Mouse (Mus musculus): ENCODE data around the gene Lpo. TPM values are rescaled to one million over a fixed set of nuclear protein-coding genes. Genes with fewer than 3 reads are reported as not detected.

The Lpo gene
- not detected in 2 replicates for polyA plus RNA-seq (2012; rRNA removed)

GRCm38 (mm10) chr11:87828239-87828900, at the start of gene Lpo:
Gene Lpo, minus strand, starts transcription at chr11:87828289.

GRCm38 (mm10) chr11:87875436-87875835, 47.3 kb upstream of the Lpo start, which contains the start of gene Epx:
Gene Epx, minus strand, starts transcription at chr11:87875536.

DNA sequence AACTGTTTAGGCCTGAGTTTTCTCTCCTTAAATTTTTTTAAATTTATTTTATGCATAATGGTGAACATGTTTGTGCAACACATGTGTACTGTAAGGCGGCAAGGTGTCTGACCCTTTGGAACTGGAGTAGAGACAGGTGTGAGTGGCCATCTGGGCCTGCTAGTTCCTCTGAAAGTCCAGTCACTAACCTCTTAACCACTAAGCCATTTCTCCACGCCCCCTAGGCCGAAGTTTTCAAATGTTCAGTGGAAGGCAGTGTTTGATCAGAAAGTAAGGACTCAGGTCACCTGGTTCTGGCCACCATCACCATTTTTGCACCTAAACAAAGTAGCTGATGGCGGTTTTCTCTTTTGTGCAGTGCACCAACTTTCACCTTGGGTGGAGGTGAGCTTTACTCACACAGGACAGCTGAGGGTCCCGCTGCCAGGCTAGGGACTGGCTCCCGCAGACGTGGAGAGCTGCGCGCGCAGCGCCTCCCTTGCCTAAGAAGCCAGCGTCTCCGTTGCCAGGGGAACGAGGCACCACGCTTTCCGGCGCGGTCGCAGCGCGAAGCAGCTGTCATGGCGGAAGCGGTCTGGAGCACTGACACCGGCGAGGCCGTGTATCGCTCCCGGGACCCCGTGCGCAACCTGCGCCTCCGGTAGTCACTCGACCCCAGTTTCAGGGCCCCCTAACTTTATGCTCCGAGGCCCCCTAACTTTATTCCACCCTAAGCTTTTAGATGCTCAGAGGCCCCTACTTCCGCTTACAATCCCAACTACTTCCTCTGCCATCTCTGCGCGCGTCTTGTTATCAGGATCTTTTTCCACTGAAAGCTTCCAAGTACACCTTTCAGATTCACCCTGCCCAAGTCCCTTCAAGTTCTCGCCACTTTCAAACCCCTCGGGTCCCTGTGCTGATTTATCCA, 24.9 kb upstream of the Lpo start, which contains the start of gene Mks1:
Gene Mks1 (plus strand): TSS at position 526 of the 907 bp plus-strand sequence.

DNA sequence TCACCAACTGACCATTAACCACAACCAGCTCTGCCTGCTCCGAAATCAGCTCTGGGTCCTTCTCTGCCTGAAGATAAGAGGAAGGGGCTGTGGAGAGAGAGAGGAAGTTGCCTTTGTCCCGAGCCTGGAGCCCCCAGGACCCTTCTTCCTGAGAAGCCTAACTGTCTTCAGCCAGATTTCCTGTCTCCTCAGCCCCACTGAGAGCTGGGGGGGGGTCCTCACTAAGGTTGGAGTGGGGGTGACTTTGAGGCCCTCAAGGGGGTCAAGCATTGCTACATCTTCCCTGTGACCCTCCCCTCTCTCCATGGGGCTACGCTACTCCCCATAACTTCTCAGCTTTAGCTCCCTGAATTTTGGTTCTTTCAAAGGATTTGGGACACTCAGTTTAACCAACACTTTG, 34.6 kb downstream of the Lpo start, which contains the start of gene Mpo:
Gene Mpo (plus strand): TSS at position 122 of the 400 bp plus-strand sequence.

DNA sequence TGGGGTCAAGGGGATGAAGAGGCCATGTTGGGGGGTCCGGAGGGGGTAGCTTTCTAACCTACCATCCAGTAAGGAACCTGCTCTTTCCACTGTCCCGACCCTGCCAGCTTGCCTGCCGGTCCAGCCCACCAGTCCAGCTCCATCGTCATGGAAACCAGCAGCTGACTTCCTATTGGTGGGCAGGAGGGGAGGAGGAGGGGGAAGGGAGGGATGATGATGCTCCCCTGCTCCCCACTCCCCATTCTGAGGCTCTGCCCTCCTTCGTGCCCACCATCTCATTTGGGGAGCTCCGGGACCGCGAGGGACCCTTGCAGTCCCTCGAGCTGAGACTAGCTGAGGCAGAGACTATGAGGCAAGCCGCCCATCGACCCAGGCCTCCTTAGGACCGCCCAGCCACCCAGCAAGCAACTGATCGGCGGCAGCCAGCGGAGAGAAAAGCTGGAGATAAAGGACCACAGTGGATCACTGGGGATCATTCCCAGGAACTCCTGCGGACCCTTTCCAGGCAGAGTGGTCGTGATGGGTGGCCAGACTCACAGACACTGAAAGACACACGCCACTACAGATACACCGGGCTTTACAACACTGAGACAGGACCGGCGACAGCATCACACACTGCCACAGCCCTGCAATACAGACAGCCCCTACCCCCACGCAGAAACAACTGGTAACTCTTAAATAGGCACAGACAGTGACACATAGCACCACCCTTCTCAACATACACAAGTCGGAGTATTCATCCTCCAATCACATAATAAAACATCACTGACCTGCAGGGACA, 67.6 kb downstream of the Lpo start, which contains the start of gene Tspoap1:
Gene Tspoap1 (plus strand): TSS at position 241 of the 781 bp plus-strand sequence.

Other genes with a start within 250 kb of the Lpo start
- 6.6 and 7.2 TPM in 2 replicates for gene Mtmr4, start 236.1 kb downstream of the Lpo start, polyA plus RNA-seq (2012; rRNA removed)
- 0.01 and 0.02 TPM in 2 replicates for gene Hsf5, start 211.1 kb downstream of the Lpo start, polyA plus RNA-seq (2012; rRNA removed)
- gene Rnf43, start 165.6 kb downstream of the Lpo start, polyA plus RNA-seq (2012; rRNA removed), result 4.0 and 5.3 TPM in 2 replicates
- gene Supt4a, start 90.7 kb downstream of the Lpo start, polyA plus RNA-seq (2012; rRNA removed), result 86.8 and 87.5 TPM in 2 replicates
- 3.8 and 4.7 TPM in 2 replicates for gene Tspoap1, start 67.7 kb downstream of the Lpo start, polyA plus RNA-seq (2012; rRNA removed)
- 129 and 195 TPM in 2 replicates for gene Mpo, start 34.7 kb downstream of the Lpo start, polyA plus RNA-seq (2012; rRNA removed)
- 2.4 and 3.0 TPM in 2 replicates for gene Mks1, start 24.9 kb upstream of the Lpo start, polyA plus RNA-seq (2012; rRNA removed)
- gene Epx, start 47.2 kb upstream of the Lpo start, polyA plus RNA-seq (2012; rRNA removed), result 2.9 and 5.4 TPM in 2 replicates
- gene Olfr462, start 64.0 kb upstream of the Lpo start, polyA plus RNA-seq (2012; rRNA removed), result not detected in 2 replicates
- gene Olfr463, start 69.1 kb upstream of the Lpo start, polyA plus RNA-seq (2012; rRNA removed), result not detected in 2 replicates
- gene Olfr464, start 92.7 kb upstream of the Lpo start, polyA plus RNA-seq (2012; rRNA removed), result not detected in 2 replicates
- 24.6 and 26.2 TPM in 2 replicates for gene Dynll2, start 159.2 kb upstream of the Lpo start, polyA plus RNA-seq (2012; rRNA removed)
- 128 and 142 TPM in 2 replicates for gene Srsf1, start 219.1 kb upstream of the Lpo start, polyA plus RNA-seq (2012; rRNA removed)
- 4.7 and 5.3 TPM in 2 replicates for gene Vezf1, start 240.0 kb upstream of the Lpo start, polyA plus RNA-seq (2012; rRNA removed)

Data from liver, embryonic 18 days (tissue).